Mouse (Mus musculus) T-cell, adult 2 months (primary cell): ENCODE measurements around the gene Olfm2.
"Not testable (repeated sequence)": the region's sequence is repeated elsewhere in the genome, so short reads cannot be mapped to it uniquely, and the experiment has no call there.

Experiments
- DNase-seq: peaks from one replicate; pipeline ENCODE4 v3.0.0; 2022; ENCODE audit warnings: low spot score

The Olfm2 gene

GRCm38 (mm10) chr9:20696107-20696712, 49.9 kb downstream of the Olfm2 start:
- no peak for DNase-seq

GRCm38 (mm10) chr9:20694721-20695235, 51.4 kb downstream of the Olfm2 start:
- no peak for DNase-seq

GRCm38 (mm10) chr9:20692863-20693262, 53.3 kb downstream of the Olfm2 start:
- no peak for DNase-seq

- not testable (repeated sequence) for DNase-seq
Measured at GRCm38 (mm10) chr9:20690449-20690848, 55.7 kb downstream of the Olfm2 start.

- DNase-seq: no peak
Measured at GRCm38 (mm10) chr9:20689913-20690312, 56.2 kb downstream of the Olfm2 start.

- no peak for DNase-seq
Measured at GRCm38 (mm10) chr9:20689403-20689802, 56.7 kb downstream of the Olfm2 start.

- no peak for DNase-seq
Measured at GRCm38 (mm10) chr9:20685081-20685861, 60.9 kb downstream of the Olfm2 start.

- DNase-seq: no peak
Measured at GRCm38 (mm10) chr9:20682389-20682722, 63.8 kb downstream of the Olfm2 start.

GRCm38 (mm10) chr9:20681546-20682388, 64.4 kb downstream of the Olfm2 start:
- DNase-seq: no peak

GRCm38 (mm10) chr9:20680378-20680958, 65.7 kb downstream of the Olfm2 start:
- no peak for DNase-seq

- DNase-seq: no peak
Measured at GRCm38 (mm10) chr9:20677892-20678291, 68.3 kb downstream of the Olfm2 start.

- DNase-seq: no peak
Measured at GRCm38 (mm10) chr9:20672047-20672446, 74.1 kb downstream of the Olfm2 start.

GRCm38 (mm10) chr9:20668065-20668464, 78.1 kb downstream of the Olfm2 start:
- DNase-seq: no peak

- DNase-seq: peak; percentile 28
Measured at GRCm38 (mm10) chr9:20666510-20667034, 79.6 kb downstream of the Olfm2 start.

- DNase-seq: no peak
Measured at GRCm38 (mm10) chr9:20665925-20666324, 80.2 kb downstream of the Olfm2 start.

GRCm38 (mm10) chr9:20664982-20665637, 81.0 kb downstream of the Olfm2 start:
- no peak for DNase-seq

- DNase-seq: no peak
Measured at GRCm38 (mm10) chr9:20664366-20664765, 81.8 kb downstream of the Olfm2 start.

- DNase-seq: no peak
Measured at GRCm38 (mm10) chr9:20663956-20664355, 82.2 kb downstream of the Olfm2 start.

- no peak for DNase-seq
Measured at GRCm38 (mm10) chr9:20662874-20663273, 83.3 kb downstream of the Olfm2 start.

- peak; percentile 48 for DNase-seq
Measured at GRCm38 (mm10) chr9:20662325-20662724, 83.8 kb downstream of the Olfm2 start.

- no peak for DNase-seq
Measured at GRCm38 (mm10) chr9:20657546-20657945, 88.6 kb downstream of the Olfm2 start.
